Mouse (Mus musculus) embryonic facial prominence, embryonic 11.5 days (tissue): Measurements from ENCODE around the gene Sdk1. TPM values are rescaled to one million over a fixed set of nuclear protein-coding genes. Genes with fewer than 3 reads are reported as not detected.

Source experiments
- ATAC-seq: fragments of 200-750 bp; cut with Nextera tagmentation; replicated peaks from 2 replicates; pipeline ENCODE4 v1.8.0; 2017; ENCODE audit warnings: low read depth; ENCODE audit not compliant: insufficient number of reproducible peaks, low FRiP score, low TSS enrichment
- DNase-seq: peaks from one replicate; pipeline ENCODE4 v3.0.0-alpha.2; 2015; ENCODE audit warnings: low spot score
- H3K27ac ChIP-seq: fragments of 300-500 bp; sonication (generic); replicated peaks from 2 replicates; pipeline ENCODE4 v1.5.1; 2014; ENCODE audit warnings: mild to moderate bottlenecking, low read depth, low read length, control low read depth
- H3K27me3 ChIP-seq: fragments of 300-500 bp; sonication (generic); 2 replicates; pipeline ENCODE4 v1.6.1; 2014; ENCODE audit warnings: mild to moderate bottlenecking, low read length, moderate library complexity, mixed read lengths; ENCODE audit not compliant: control insufficient read depth, insufficient read depth
- H3K36me3 ChIP-seq: fragments of 300-500 bp; sonication (generic); replicated peaks from 2 replicates; pipeline ENCODE4 v1.6.1; 2014; ENCODE audit warnings: low read depth, mild to moderate bottlenecking, low read length, moderate library complexity, mixed read lengths; ENCODE audit not compliant: control insufficient read depth, insufficient read depth
- H3K4me1 ChIP-seq: fragments of 300-500 bp; sonication (generic); 2 replicates; pipeline ENCODE4 v1.6.1; 2014; ENCODE audit warnings: low read length, mixed read lengths; ENCODE audit not compliant: control insufficient read depth, insufficient read depth
- H3K4me2 ChIP-seq: fragments of 300-500 bp; sonication (generic); 2 replicates; pipeline ENCODE4 v1.6.1; 2014; ENCODE audit warnings: low read depth, mild to moderate bottlenecking, control low read depth, low read length, moderate library complexity
- H3K4me3 ChIP-seq: fragments of 300-500 bp; sonication (generic); 2 replicates; pipeline ENCODE4 v1.5.1; 2014; ENCODE audit warnings: low read depth, low read length, control low read depth
- H3K9ac ChIP-seq: fragments of 300-500 bp; sonication (generic); replicated peaks from 2 replicates; pipeline ENCODE4 v1.6.1; 2014; ENCODE audit warnings: mild to moderate bottlenecking, control low read depth, low read length
- H3K9me3 ChIP-seq: fragments of 300-500 bp; sonication (generic); replicated peaks from 2 replicates; pipeline ENCODE4 v1.6.1; 2016; ENCODE audit warnings: mild to moderate bottlenecking, low read length, inconsistent platforms, mixed read lengths; ENCODE audit not compliant: control insufficient read depth
- WGBS: fragments of 180-500 bp; shearing (Covaris S2); extraction: QIAGEN DNeasy Blood & Tissue Kit; methylation state at CpG from one replicate; pipeline ENCODE4 v1.1.7; 2014; 5-methylcytosine and 5-hydroxymethylcytosine counted together
- polyA plus RNA-seq: library from polyadenylated mRNA; unstranded; fragments of >200 nt; fragmentation: Nextera tagmentation; extraction: Ambion mirVana; gene quantifications from 2 replicates; pipeline ENCODE4 v1.2.1, GENCODE M21; 2014

The Sdk1 gene
- polyA plus RNA-seq, 1 experiment from 2014 or later: 1.2 TPM

- ATAC-seq (no peak), DNase-seq (no peak)
- Histone ChIP-seq H3K4me1 (no peaks in the 10 kb centered on the region), H3K27me3 (no peaks in the 10 kb centered on the region), H3K9ac (no peak overlapping the region), H3K9me3 (no peaks in the 10 kb centered on the region), H3K4me3 (no peak overlapping the region), H3K27ac (no peak overlapping the region), H3K36me3 (no peaks in the 10 kb centered on the region), H3K4me2 (no peak overlapping the region)
- 49% methylated on average over 5 of the region's 5 CpGs for WGBS
Observed at GRCm38 (mm10) chr5:141345476-141345875, 104.2 kb downstream of the Sdk1 start.

- no peak overlapping the region for H3K27ac ChIP-seq
- no peak overlapping the region for H3K9ac ChIP-seq
- H3K4me2 ChIP-seq: no peak overlapping the region
- H3K4me3 ChIP-seq: no peak overlapping the region
- peak; percentile 24 for DNase-seq
- no peaks in the 10 kb centered on the region for H3K36me3 ChIP-seq
- no peaks in the 10 kb centered on the region for H3K9me3 ChIP-seq
- ATAC-seq: no peak
- H3K27me3 ChIP-seq: no peaks in the 10 kb centered on the region
- peaks cover 4% of the 10 kb centered on the region; the same call in 1 of the 2 replicates for H3K4me1 ChIP-seq
- WGBS: 26% methylated on average over 2 of the region's 2 CpGs
Observed at GRCm38 (mm10) chr5:141362676-141363075, 121.4 kb downstream of the Sdk1 start.

DNA sequence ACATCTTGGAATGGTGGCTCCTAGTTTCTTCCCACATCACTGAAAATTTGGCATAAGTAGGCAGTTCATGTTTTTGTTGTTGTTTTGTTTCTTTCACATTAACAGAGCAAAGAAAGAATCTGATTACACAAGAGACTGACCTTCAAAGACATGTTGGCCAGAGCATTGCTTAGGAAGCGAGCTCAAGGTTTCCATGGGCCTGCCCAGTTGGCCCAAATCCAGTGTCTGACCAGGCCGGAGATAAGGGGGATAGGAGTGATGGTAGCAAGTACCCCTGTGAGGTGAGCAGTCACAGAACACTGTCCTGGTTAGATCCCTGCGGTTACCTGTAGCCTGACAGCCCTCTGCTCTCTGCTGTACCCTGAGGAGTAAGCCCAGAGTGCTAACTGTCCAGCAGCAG is 122.7 kb downstream of the Sdk1 start:
- Histone ChIP-seq H3K9ac (no peak overlapping the region), H3K36me3 (no peaks in the 10 kb centered on the region), H3K4me3 (no peak overlapping the region), H3K27me3 (no peaks in the 10 kb centered on the region), H3K27ac (no peak overlapping the region), H3K9me3 (no peaks in the 10 kb centered on the region), H3K4me2 (no peak overlapping the region), H3K4me1 (peaks cover 4% of the 10 kb centered on the region; the same call in 1 of the 2 replicates)
- DNase-seq: no peak
- ATAC-seq: no peak
- 89% methylated on average over 3 of the region's 3 CpGs for WGBS

- DNase-seq (no peak), ATAC-seq (no peak)
- no peaks in the 10 kb centered on the region for H3K9me3 ChIP-seq
- no peak overlapping the region for H3K9ac ChIP-seq
- no peak overlapping the region for H3K27ac ChIP-seq
- no peaks in the 10 kb centered on the region for H3K36me3 ChIP-seq
- WGBS: 71% methylated on average over 4 of the region's 4 CpGs
- H3K4me3 ChIP-seq: no peak overlapping the region
- H3K27me3 ChIP-seq: no peaks in the 10 kb centered on the region
- no peak overlapping the region for H3K4me2 ChIP-seq
- no peaks in the 10 kb centered on the region for H3K4me1 ChIP-seq
Observed at GRCm38 (mm10) chr5:141368567-141368966, 127.3 kb downstream of the Sdk1 start.

- H3K27ac ChIP-seq: no peak overlapping the region
- no peak overlapping the region for H3K9ac ChIP-seq
- no peak overlapping the region for H3K4me2 ChIP-seq
- H3K36me3 ChIP-seq: no peaks in the 10 kb centered on the region
- H3K9me3 ChIP-seq: no peaks in the 10 kb centered on the region
- no peaks in the 10 kb centered on the region for H3K27me3 ChIP-seq
- 62% methylated on average over 2 of the region's 2 CpGs for whole genome bisulfite sequencing
- H3K4me3 ChIP-seq: no peak overlapping the region
- ATAC-seq (no peak), DNase-seq (no peak)
- no peaks in the 10 kb centered on the region for H3K4me1 ChIP-seq
Observed at GRCm38 (mm10) chr5:141374797-141375196, 133.5 kb downstream of the Sdk1 start.

GRCm38 (mm10) chr5:141379836-141380773 is 138.8 kb downstream of the Sdk1 start:
- H3K27ac ChIP-seq: no peak overlapping the region
- no peaks in the 10 kb centered on the region for H3K36me3 ChIP-seq
- no peak overlapping the region; the same call in 1 of the 2 replicates for H3K9ac ChIP-seq
- H3K4me3 ChIP-seq: no peak overlapping the region
- DNase-seq (peak; percentile 28), ATAC-seq (peak; percentile 65; the same call in 1 of the 2 replicates)
- no peaks in the 10 kb centered on the region for H3K27me3 ChIP-seq
- 43% methylated on average over 9 of the region's 9 CpGs for WGBS
- H3K4me1 ChIP-seq: no peaks in the 10 kb centered on the region; the same call in 1 of the 2 replicates
- H3K4me2 ChIP-seq: no peak overlapping the region
- H3K9me3 ChIP-seq: no peaks in the 10 kb centered on the region

DNA sequence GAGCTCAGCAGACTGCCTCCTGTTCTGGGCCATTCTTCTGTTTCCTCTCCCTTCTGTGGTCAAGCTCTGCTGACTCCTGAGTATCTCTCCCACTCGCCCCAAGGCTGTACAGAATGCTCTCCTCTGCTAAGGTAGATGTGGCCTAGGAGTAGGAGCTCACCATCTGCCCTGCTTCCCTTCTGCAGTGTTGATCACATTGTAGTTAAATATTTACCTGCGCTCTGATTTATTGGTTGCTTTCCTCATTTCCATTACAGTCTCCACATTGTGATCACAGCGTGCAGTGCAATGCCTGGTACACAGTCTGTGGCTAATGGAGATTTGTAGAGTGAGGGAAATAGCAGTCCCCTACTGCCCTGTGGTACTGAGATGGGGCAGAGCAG is 139.5 kb downstream of the Sdk1 start:
- ATAC-seq (0 out of 2 replicates have a peak, but pooled peaks have one; percentile 23), DNase-seq (no peak)
- Histone ChIP-seq H3K27ac (no peak overlapping the region), H3K4me3 (no peak overlapping the region), H3K36me3 (no peaks in the 10 kb centered on the region), H3K9ac (no peak overlapping the region; the same call in 1 of the 2 replicates), H3K4me1 (no peaks in the 10 kb centered on the region; the same call in 1 of the 2 replicates), H3K27me3 (no peaks in the 10 kb centered on the region), H3K4me2 (no peak overlapping the region), H3K9me3 (no peaks in the 10 kb centered on the region)
- WGBS: 67% methylated on average over 3 of the region's 3 CpGs

- WGBS: 79% methylated on average over 7 of the region's 7 CpGs
- ATAC-seq (no peak), DNase-seq (no peak)
- Histone ChIP-seq H3K9ac (no peak overlapping the region), H3K4me1 (no peaks in the 10 kb centered on the region; the same call in 1 of the 2 replicates), H3K9me3 (no peaks in the 10 kb centered on the region), H3K36me3 (no peaks in the 10 kb centered on the region), H3K4me2 (no peak overlapping the region), H3K27ac (no peak overlapping the region), H3K4me3 (no peak overlapping the region), H3K27me3 (no peaks in the 10 kb centered on the region)
Observed at GRCm38 (mm10) chr5:141381581-141381980, 140.3 kb downstream of the Sdk1 start.
